Mouse (Mus musculus): Measurements from ENCODE around the gene 2310034G01Rik. TPM values are rescaled to one million over a fixed set of nuclear protein-coding genes. Genes with fewer than 3 reads are reported as not detected.

Gene 2310034G01Rik
- total and polyA plus RNA-seq, 3 experiments, result 1.1 to 1.6 (median 1.4) TPM

GRCm38 (mm10) chr19:46375489-46375888 lies 25.4 kb upstream of the 2310034G01Rik start:
- in situ Hi-C loops (cut with MboI; ENCODE audit: low pct_ligation_motif_present, low pct_unique_long_range_greater_than_20kb, low sequenced_read_pairs) (no loop called here), dilution Hi-C loops (cut with MboI; ENCODE audit: extremely low pct_ligation_motif_present, extremely low pct_unique_long_range_greater_than_20kb, low sequenced_read_pairs) (no loop called here)
- no peak overlapping the region for H3K4me3 ChIP-seq (replicated peaks in 1 of 3; ENCODE audit: low read depth in 2 of 3, low read length in 2 of 3, poor library complexity in 1 of 3)
- TF ChIP-seq EP300 (IDR thresholded peaks at IDR 0.05; ENCODE audit: low read length) (no peak), MAZ (IDR thresholded peaks at IDR 0.05; ENCODE audit: low read depth, low read length) (no peak), MXI1 (IDR thresholded peaks at IDR 0.05; ENCODE audit: low read depth, low read length) (no peak), USF2 (conservative IDR thresholded peaks at IDR 0.05; ENCODE audit: low read depth, low read length) (no peak), RCOR1 (conservative IDR thresholded peaks at IDR 0.05; ENCODE audit: low read depth, low read length) (no peak), CHD2 (IDR thresholded peaks at IDR 0.05; ENCODE audit: low read length) (no peak), CHD1 (IDR thresholded peaks at IDR 0.05; ENCODE audit: low read depth, low read length) (no peak), JUND (conservative IDR thresholded peaks at IDR 0.05; ENCODE audit: low read depth, low read length) (no peak), E2F4 (IDR thresholded peaks at IDR 0.05; ENCODE audit: insufficient replicate concordance, low read depth, low read length) (no peak), HCFC1 (IDR thresholded peaks at IDR 0.05; ENCODE audit: low read depth, low read length) (no peak)
- H3K4me2 ChIP-seq (ENCODE audit: insufficient read depth, low read depth, poor library complexity, severe bottlenecking), result no peak overlapping the region
- no peaks in the 10 kb centered on the region for H3K79me2 ChIP-seq (replicated peaks; ENCODE audit: control insufficient read depth, extremely low read depth, insufficient read depth, poor library complexity, severe bottlenecking)
- peaks cover 42 to 87% of the 10 kb centered on the region in 2 experiments for H3K36me3 ChIP-seq (replicated peaks in 1 of 2; ENCODE audit: control insufficient read depth in 1 of 2, insufficient read depth in 1 of 2, low read length in 1 of 2)
- H3K27me3 ChIP-seq (replicated peaks), result no peaks in the 10 kb centered on the region
- no peak overlapping the region for H3K9ac ChIP-seq (ENCODE audit: insufficient read depth, low read depth)
- H3K9me3 ChIP-seq (replicated peaks; ENCODE audit: low read length), result no peaks in the 10 kb centered on the region
- no peak overlapping the region for H3K27ac ChIP-seq (ENCODE audit: insufficient read depth, low read depth)
- DNase-seq (ENCODE audit: extremely low read depth), result no peak
- 0 out of 4 replicates have a peak, but pooled peaks cover 0 to 4% of the 10 kb centered on the region in 2 experiments for H3K4me1 ChIP-seq (ENCODE audit: control insufficient read depth in 1 of 2, insufficient read depth in 2 of 2)

- H3K4me3 ChIP-seq (replicated peaks in 1 of 3; ENCODE audit: low read depth in 2 of 3, low read length in 2 of 3, poor library complexity in 1 of 3), result no peak overlapping the region
- in situ Hi-C loops (cut with MboI; ENCODE audit: low pct_ligation_motif_present, low pct_unique_long_range_greater_than_20kb, low sequenced_read_pairs), result no loop called here
Measured at GRCm38 (mm10) chr19:46374477-46375088, 24.5 kb upstream of the 2310034G01Rik start.

GRCm38 (mm10) chr19:46369204-46369603 lies 19.1 kb upstream of the 2310034G01Rik start:
- no peaks in the 10 kb centered on the region for H3K4me1 ChIP-seq (ENCODE audit: control insufficient read depth in 1 of 2, insufficient read depth in 2 of 2)
- H3K9me3 ChIP-seq (replicated peaks; ENCODE audit: low read length), result no peaks in the 10 kb centered on the region
- no peak overlapping the region for H3K27ac ChIP-seq (ENCODE audit: insufficient read depth, low read depth)
- dilution Hi-C loops (cut with MboI; ENCODE audit: extremely low pct_ligation_motif_present, extremely low pct_unique_long_range_greater_than_20kb, low sequenced_read_pairs) (no loop called here), in situ Hi-C loops (cut with MboI; ENCODE audit: low pct_ligation_motif_present, low pct_unique_long_range_greater_than_20kb, low sequenced_read_pairs) (loop anchor here (10.0 kb wide), 1 partner anchor 234 kb away; the partner anchor contains the start of gene Elovl3)
- H3K27me3 ChIP-seq (replicated peaks), result no peaks in the 10 kb centered on the region
- no peak overlapping the region for H3K4me3 ChIP-seq (replicated peaks in 1 of 3; ENCODE audit: low read depth in 2 of 3, low read length in 2 of 3, poor library complexity in 1 of 3)
- no peak overlapping the region for H3K9ac ChIP-seq (ENCODE audit: insufficient read depth, low read depth)
- no peak overlapping the region for H3K4me2 ChIP-seq (ENCODE audit: insufficient read depth, low read depth, poor library complexity, severe bottlenecking)
- peak; percentile 42 for DNase-seq (ENCODE audit: extremely low read depth)
- peaks cover 0 to 52% of the 10 kb centered on the region in 2 experiments for H3K36me3 ChIP-seq (replicated peaks in 1 of 2; ENCODE audit: control insufficient read depth in 1 of 2, insufficient read depth in 1 of 2, low read length in 1 of 2)
- no peaks in the 10 kb centered on the region for H3K79me2 ChIP-seq (replicated peaks; ENCODE audit: control insufficient read depth, extremely low read depth, insufficient read depth, poor library complexity, severe bottlenecking)
- TF ChIP-seq TBP (conservative IDR thresholded peaks at IDR 0.05; ENCODE audit: low read depth, low read length) (no peak), SIN3A (IDR thresholded peaks at IDR 0.05; ENCODE audit: low read length) (no peak), PAX5 (IDR thresholded peaks at IDR 0.05; ENCODE audit: low read length) (no peak), POLR2A (IDR thresholded peaks at IDR 0.05; ENCODE audit: low read depth, low read length) (no peak), MXI1 (IDR thresholded peaks at IDR 0.05; ENCODE audit: low read depth, low read length) (no peak), CTCF (conservative IDR thresholded peaks at IDR 0.05 in 1 of 2, IDR thresholded peaks at IDR 0.05 in 1 of 2; ENCODE audit: low read depth in 2 of 2, low read length in 2 of 2) (peak in 1 of 2 experiments; percentile 74; a peak in 2 of 4 replicates), EP300 (IDR thresholded peaks at IDR 0.05; ENCODE audit: low read length) (no peak), ETS1 (conservative IDR thresholded peaks at IDR 0.05; ENCODE audit: low read depth, low read length) (no peak), MYC (IDR thresholded peaks at IDR 0.05; ENCODE audit: low read depth, low read length) (no peak), SMC3 (IDR thresholded peaks at IDR 0.05; ENCODE audit: low read depth, low read length) (peak; percentile 64), NELFE (IDR thresholded peaks at IDR 0.05; ENCODE audit: low read depth, low read length) (no peak), USF1 (IDR thresholded peaks at IDR 0.05; ENCODE audit: low read depth, low read length) (no peak), RAD21 (IDR thresholded peaks at IDR 0.05; ENCODE audit: low read depth, low read length) (peak; percentile 73), ZMIZ1 (IDR thresholded peaks at IDR 0.05; ENCODE audit: low read depth, low read length) (no peak), MAZ (IDR thresholded peaks at IDR 0.05; ENCODE audit: low read depth, low read length) (no peak), HCFC1 (IDR thresholded peaks at IDR 0.05; ENCODE audit: low read depth, low read length) (no peak), RCOR1 (conservative IDR thresholded peaks at IDR 0.05; ENCODE audit: low read depth, low read length) (no peak), UBTF (IDR thresholded peaks at IDR 0.05; ENCODE audit: low read depth, low read length) (no peak), IRF4 (IDR thresholded peaks at IDR 0.05; ENCODE audit: low read depth, low read length) (no peak), KAT2A (IDR thresholded peaks at IDR 0.05; ENCODE audit: insufficient replicate concordance, low read length) (no peak)

More at GRCm38 (mm10) chr19:46374477-46375088, 24.5 kb upstream of the 2310034G01Rik start:
- no peak overlapping the region for H3K9ac ChIP-seq (ENCODE audit: insufficient read depth, low read depth)
- dilution Hi-C loops (cut with MboI; ENCODE audit: extremely low pct_ligation_motif_present, extremely low pct_unique_long_range_greater_than_20kb, low sequenced_read_pairs), result no loop called here
- no peak for DNase-seq (ENCODE audit: extremely low read depth)
- no peaks in the 10 kb centered on the region for H3K79me2 ChIP-seq (replicated peaks; ENCODE audit: control insufficient read depth, extremely low read depth, insufficient read depth, poor library complexity, severe bottlenecking)
- no peak overlapping the region for H3K27ac ChIP-seq (ENCODE audit: insufficient read depth, low read depth)
- 0 out of 4 replicates have a peak, but pooled peaks cover 0 to 4% of the 10 kb centered on the region in 2 experiments for H3K4me1 ChIP-seq (ENCODE audit: control insufficient read depth in 1 of 2, insufficient read depth in 2 of 2)
- no peak overlapping the region for H3K4me2 ChIP-seq (ENCODE audit: insufficient read depth, low read depth, poor library complexity, severe bottlenecking)
- no peaks in the 10 kb centered on the region for H3K9me3 ChIP-seq (replicated peaks; ENCODE audit: low read length)
- H3K36me3 ChIP-seq (replicated peaks in 1 of 2; ENCODE audit: control insufficient read depth in 1 of 2, insufficient read depth in 1 of 2, low read length in 1 of 2), result peaks cover 33 to 83% of the 10 kb centered on the region in 2 experiments
- no peak for TF ChIP-seq EP300 (IDR thresholded peaks at IDR 0.05; ENCODE audit: low read length)
- no peak for TF ChIP-seq ZNF384 (IDR thresholded peaks at IDR 0.05; ENCODE audit: low read depth, low read length)
- TF ChIP-seq PAX5 (IDR thresholded peaks at IDR 0.05; ENCODE audit: low read length), result no peak
- no peaks in the 10 kb centered on the region for H3K27me3 ChIP-seq (replicated peaks)
